Mouse (Mus musculus): ENCODE measurements at regions not wholly inside any gene's neighbourhood (a gene's known extent, or its start where the extent isn't known, plus 50 kb on each side); places are given as distances from the start of the nearest gene placed in this dataset.
A peak's percentile ranks its signal among the peaks of the same experiment; 100 is the strongest.

GRCm38 (mm10) chr7:79543231-79544071 lies 74.0 kb downstream of the Rhcg start:
- Histone ChIP-seq H3K27me3 (ENCODE audit: insufficient read depth, poor library complexity, severe bottlenecking) (peaks cover 99% of the 10 kb centered on the region), H3K27ac (no peak overlapping the region), H3K4me3 (peak overlapping the region; percentile 10), H3K36me3 (no peaks in the 10 kb centered on the region), H3K4me1 (peaks cover 9% of the 10 kb centered on the region), H3K9me3 (no peaks in the 10 kb centered on the region)
- WGBS, result under 1% methylated on average over 58 of the region's 58 CpGs
- no peak for DNase-seq (ENCODE audit: low spot score)

- 2% methylated on average over 23 of the region's 23 CpGs for WGBS
Observed at GRCm38 (mm10) chr7:79542379-79543015, 75.0 kb downstream of the Rhcg start.

GRCm38 (mm10) chr7:79540246-79540645 lies 74.1 kb upstream of the Polg start:
- no peak for DNase-seq (ENCODE audit: low spot score)
- peaks cover 23% of the 10 kb centered on the region for H3K4me1 ChIP-seq
- no peak overlapping the region for H3K4me3 ChIP-seq
- H3K27ac ChIP-seq, result no peak overlapping the region
- WGBS, result 38% methylated on average over 2 of the region's 2 CpGs
- H3K27me3 ChIP-seq (ENCODE audit: insufficient read depth, poor library complexity, severe bottlenecking), result peaks cover 100% of the 10 kb centered on the region
- no peaks in the 10 kb centered on the region for H3K36me3 ChIP-seq
- H3K9me3 ChIP-seq, result no peaks in the 10 kb centered on the region

More at GRCm38 (mm10) chr7:79542379-79543015, 75.0 kb downstream of the Rhcg start:
- no peak for DNase-seq (ENCODE audit: low spot score)
- Histone ChIP-seq H3K27ac (no peak overlapping the region), H3K4me3 (no peak overlapping the region), H3K36me3 (no peaks in the 10 kb centered on the region), H3K4me1 (peaks cover 9% of the 10 kb centered on the region), H3K9me3 (no peaks in the 10 kb centered on the region), H3K27me3 (ENCODE audit: insufficient read depth, poor library complexity, severe bottlenecking) (peaks cover 99% of the 10 kb centered on the region)

GRCm38 (mm10) chr7:79539426-79539825 lies 73.3 kb upstream of the Polg start:
- Histone ChIP-seq H3K4me1 (peaks cover 25% of the 10 kb centered on the region), H3K4me3 (no peak overlapping the region), H3K27ac (no peak overlapping the region), H3K9me3 (no peaks in the 10 kb centered on the region), H3K27me3 (ENCODE audit: insufficient read depth, poor library complexity, severe bottlenecking) (peaks cover 100% of the 10 kb centered on the region), H3K36me3 (no peaks in the 10 kb centered on the region)
- no peak for DNase-seq (ENCODE audit: low spot score)
- 5% methylated on average over 3 of the region's 3 CpGs for WGBS

- under 1% methylated on average over 27 of the region's 27 CpGs for WGBS
- peaks cover 16% of the 10 kb centered on the region for H3K4me1 ChIP-seq
- no peak for DNase-seq (ENCODE audit: low spot score)
- H3K27me3 ChIP-seq (ENCODE audit: insufficient read depth, poor library complexity, severe bottlenecking), result peaks cover 100% of the 10 kb centered on the region
- H3K4me3 ChIP-seq, result peak overlapping the region; percentile 55
- H3K36me3 ChIP-seq, result no peaks in the 10 kb centered on the region
- H3K9me3 ChIP-seq, result no peaks in the 10 kb centered on the region
- no peak overlapping the region for H3K27ac ChIP-seq
Observed at GRCm38 (mm10) chr7:79536157-79536641, 70.0 kb upstream of the Polg start.

GRCm38 (mm10) chr7:79535251-79536111 lies 69.3 kb upstream of the Polg start:
- DNase-seq (ENCODE audit: low spot score), result no peak
- Histone ChIP-seq H3K27ac (no peak overlapping the region), H3K4me1 (peaks cover 16% of the 10 kb centered on the region), H3K27me3 (ENCODE audit: insufficient read depth, poor library complexity, severe bottlenecking) (peaks cover 100% of the 10 kb centered on the region), H3K9me3 (no peaks in the 10 kb centered on the region), H3K4me3 (peak overlapping the region; percentile 55), H3K36me3 (no peaks in the 10 kb centered on the region)
- WGBS, result 1% methylated on average over 56 of the region's 66 CpGs

GRCm38 (mm10) chr7:79534819-79535218 lies 68.7 kb upstream of the Polg start:
- H3K27me3 ChIP-seq (ENCODE audit: insufficient read depth, poor library complexity, severe bottlenecking), result peaks cover 100% of the 10 kb centered on the region
- no peak overlapping the region for H3K27ac ChIP-seq
- H3K36me3 ChIP-seq, result no peaks in the 10 kb centered on the region
- WGBS, result 11% methylated on average over 7 of the region's 7 CpGs
- no peak overlapping the region for H3K4me3 ChIP-seq
- H3K9me3 ChIP-seq, result no peaks in the 10 kb centered on the region
- DNase-seq (ENCODE audit: low spot score), result no peak
- H3K4me1 ChIP-seq, result peaks cover 16% of the 10 kb centered on the region

- 10% methylated on average over 5 of the region's 5 CpGs for WGBS
- no peaks in the 10 kb centered on the region for H3K36me3 ChIP-seq
- H3K27ac ChIP-seq, result no peak overlapping the region
- DNase-seq (ENCODE audit: low spot score), result no peak
- peaks cover 100% of the 10 kb centered on the region for H3K27me3 ChIP-seq (ENCODE audit: insufficient read depth, poor library complexity, severe bottlenecking)
- H3K4me3 ChIP-seq, result no peak overlapping the region
- no peaks in the 10 kb centered on the region for H3K9me3 ChIP-seq
- H3K4me1 ChIP-seq, result peaks cover 16% of the 10 kb centered on the region
Observed at GRCm38 (mm10) chr7:79534381-79534780, 68.2 kb upstream of the Polg start.

GRCm38 (mm10) chr7:79532626-79533140 lies 66.5 kb upstream of the Polg start:
- Histone ChIP-seq H3K36me3 (no peaks in the 10 kb centered on the region), H3K27ac (no peak overlapping the region), H3K9me3 (no peaks in the 10 kb centered on the region), H3K27me3 (ENCODE audit: insufficient read depth, poor library complexity, severe bottlenecking) (peaks cover 100% of the 10 kb centered on the region), H3K4me1 (peaks cover 16% of the 10 kb centered on the region), H3K4me3 (no peak overlapping the region)
- DNase-seq (ENCODE audit: low spot score), result no peak
- 55% methylated on average over 5 of the region's 5 CpGs for WGBS

- Histone ChIP-seq H3K9me3 (no peaks in the 10 kb centered on the region), H3K27me3 (ENCODE audit: insufficient read depth, poor library complexity, severe bottlenecking) (peaks cover 100% of the 10 kb centered on the region), H3K4me1 (peaks cover 16% of the 10 kb centered on the region), H3K36me3 (no peaks in the 10 kb centered on the region), H3K27ac (no peak overlapping the region), H3K4me3 (no peak overlapping the region)
- DNase-seq (ENCODE audit: low spot score), result no peak
- WGBS, result 17% methylated on average over 12 of the region's 12 CpGs
Observed at GRCm38 (mm10) chr7:79531551-79532356, 65.6 kb upstream of the Polg start.

- H3K36me3 ChIP-seq, result no peaks in the 10 kb centered on the region
- WGBS, result 15% methylated on average over 5 of the region's 5 CpGs
Observed at GRCm38 (mm10) chr7:79531142-79531541, 65.0 kb upstream of the Polg start.

GRCm38 (mm10) chr7:79529480-79529879 lies 63.3 kb upstream of the Polg start:
- Histone ChIP-seq H3K27me3 (ENCODE audit: insufficient read depth, poor library complexity, severe bottlenecking) (peaks cover 100% of the 10 kb centered on the region), H3K4me3 (no peak overlapping the region), H3K9me3 (no peaks in the 10 kb centered on the region), H3K36me3 (no peaks in the 10 kb centered on the region), H3K27ac (no peak overlapping the region), H3K4me1 (peaks cover 21% of the 10 kb centered on the region)
- no peak for DNase-seq (ENCODE audit: low spot score)
- WGBS, result 23% methylated on average over 1 of the region's 1 CpGs

More at GRCm38 (mm10) chr7:79531142-79531541, 65.0 kb upstream of the Polg start:
- Histone ChIP-seq H3K9me3 (no peaks in the 10 kb centered on the region), H3K27me3 (ENCODE audit: insufficient read depth, poor library complexity, severe bottlenecking) (peaks cover 100% of the 10 kb centered on the region), H3K4me3 (no peak overlapping the region), H3K4me1 (peaks cover 16% of the 10 kb centered on the region), H3K27ac (no peak overlapping the region)
- no peak for DNase-seq (ENCODE audit: low spot score)

Measured in heart, embryonic 10.5 days (tissue).